Mouse (Mus musculus): ENCODE measurements around the gene Map3k7cl. TPM values are rescaled to one million over a fixed set of nuclear protein-coding genes. Genes with fewer than 3 reads are reported as not detected.

The Map3k7cl gene
- polyA plus RNA-seq, 1 experiment from 2014 or later, result not detected

GRCm38 (mm10) chr16:87623881-87624280 lies 70.8 kb downstream of the Map3k7cl start:
- no peak for ATAC-seq (ENCODE audit: low read depth)
- H3K4me2 ChIP-seq, result no peak overlapping the region
- H3K27ac ChIP-seq (replicated peaks), result no peak overlapping the region
- no peaks in the 10 kb centered on the region for H3K4me1 ChIP-seq (replicated peaks)
- H3K9ac ChIP-seq, result no peak overlapping the region
- no peak overlapping the region for H3K4me3 ChIP-seq
- no peaks in the 10 kb centered on the region for H3K36me3 ChIP-seq
- H3K9me3 ChIP-seq, result peaks cover 4% of the 10 kb centered on the region
- H3K27me3 ChIP-seq, result no peaks in the 10 kb centered on the region
- 88% methylated on average over 5 of the region's 5 CpGs for WGBS

GRCm38 (mm10) chr16:87624937-87625336 lies 71.8 kb downstream of the Map3k7cl start:
- H3K9me3 ChIP-seq, result peaks cover 4% of the 10 kb centered on the region
- H3K9ac ChIP-seq, result no peak overlapping the region
- no peak overlapping the region for H3K27ac ChIP-seq (replicated peaks)
- H3K4me3 ChIP-seq, result no peak overlapping the region
- no peaks in the 10 kb centered on the region for H3K4me1 ChIP-seq (replicated peaks)
- no peak overlapping the region for H3K4me2 ChIP-seq
- WGBS, result 96% methylated on average over 2 of the region's 2 CpGs
- no peaks in the 10 kb centered on the region for H3K27me3 ChIP-seq
- H3K36me3 ChIP-seq, result no peaks in the 10 kb centered on the region
- no peak for ATAC-seq (ENCODE audit: low read depth)

GRCm38 (mm10) chr16:87625341-87625740 lies 72.2 kb downstream of the Map3k7cl start:
- H3K9me3 ChIP-seq, result peaks cover 4% of the 10 kb centered on the region
- H3K27ac ChIP-seq (replicated peaks), result no peak overlapping the region
- H3K4me2 ChIP-seq, result no peak overlapping the region
- H3K9ac ChIP-seq, result no peak overlapping the region
- no peaks in the 10 kb centered on the region for H3K36me3 ChIP-seq
- no peaks in the 10 kb centered on the region for H3K4me1 ChIP-seq (replicated peaks)
- ATAC-seq (ENCODE audit: low read depth), result no peak
- WGBS, result 86% methylated on average over 3 of the region's 3 CpGs
- no peaks in the 10 kb centered on the region for H3K27me3 ChIP-seq
- H3K4me3 ChIP-seq, result no peak overlapping the region

GRCm38 (mm10) chr16:87625816-87626215 lies 72.7 kb downstream of the Map3k7cl start:
- H3K9me3 ChIP-seq, result peaks cover 4% of the 10 kb centered on the region
- no peak overlapping the region for H3K4me2 ChIP-seq
- H3K4me3 ChIP-seq, result no peak overlapping the region
- no peak overlapping the region for H3K9ac ChIP-seq
- H3K36me3 ChIP-seq, result no peaks in the 10 kb centered on the region
- 95% methylated on average over 8 of the region's 8 CpGs for WGBS
- H3K27me3 ChIP-seq, result no peaks in the 10 kb centered on the region
- H3K4me1 ChIP-seq (replicated peaks), result no peaks in the 10 kb centered on the region
- no peak for ATAC-seq (ENCODE audit: low read depth)
- no peak overlapping the region for H3K27ac ChIP-seq (replicated peaks)

- ATAC-seq (ENCODE audit: low read depth), result no peak
- H3K9ac ChIP-seq, result no peak overlapping the region
- no peak overlapping the region for H3K4me2 ChIP-seq
- no peaks in the 10 kb centered on the region for H3K4me1 ChIP-seq (replicated peaks)
- H3K27me3 ChIP-seq, result no peaks in the 10 kb centered on the region
- 96% methylated on average over 4 of the region's 4 CpGs for WGBS
- peaks cover 4% of the 10 kb centered on the region for H3K9me3 ChIP-seq
- H3K27ac ChIP-seq (replicated peaks), result no peak overlapping the region
- no peaks in the 10 kb centered on the region for H3K36me3 ChIP-seq
- H3K4me3 ChIP-seq, result no peak overlapping the region
Measured at GRCm38 (mm10) chr16:87626696-87627095, 73.6 kb downstream of the Map3k7cl start.

- Histone ChIP-seq H3K27me3 (no peaks in the 10 kb centered on the region), H3K9ac (no peak overlapping the region), H3K4me1 (replicated peaks) (no peaks in the 10 kb centered on the region), H3K27ac (replicated peaks) (no peak overlapping the region), H3K9me3 (no peaks in the 10 kb centered on the region), H3K4me3 (no peak overlapping the region), H3K4me2 (no peak overlapping the region), H3K36me3 (no peaks in the 10 kb centered on the region)
- ATAC-seq (ENCODE audit: low read depth), result no peak
Measured at GRCm38 (mm10) chr16:87634709-87635108, 81.6 kb downstream of the Map3k7cl start.

GRCm38 (mm10) chr16:87635213-87635755 lies 82.2 kb downstream of the Map3k7cl start:
- Histone ChIP-seq H3K4me2 (no peak overlapping the region), H3K9me3 (no peaks in the 10 kb centered on the region), H3K27ac (replicated peaks) (no peak overlapping the region), H3K36me3 (no peaks in the 10 kb centered on the region), H3K27me3 (no peaks in the 10 kb centered on the region), H3K4me3 (no peak overlapping the region), H3K9ac (no peak overlapping the region), H3K4me1 (replicated peaks) (no peaks in the 10 kb centered on the region)
- ATAC-seq (ENCODE audit: low read depth), result no peak
- WGBS, result 91% methylated on average over 6 of the region's 6 CpGs

GRCm38 (mm10) chr16:87635841-87636240 lies 82.7 kb downstream of the Map3k7cl start:
- no peak for ATAC-seq (ENCODE audit: low read depth)
- Histone ChIP-seq H3K4me3 (no peak overlapping the region), H3K9ac (no peak overlapping the region), H3K27me3 (no peaks in the 10 kb centered on the region), H3K27ac (replicated peaks) (no peak overlapping the region), H3K4me1 (replicated peaks) (no peaks in the 10 kb centered on the region), H3K9me3 (no peaks in the 10 kb centered on the region), H3K36me3 (no peaks in the 10 kb centered on the region), H3K4me2 (no peak overlapping the region)
- WGBS, result 60% methylated on average over 4 of the region's 4 CpGs

- ATAC-seq (ENCODE audit: low read depth), result no peak
- H3K4me3 ChIP-seq, result no peak overlapping the region
- H3K9ac ChIP-seq, result no peak overlapping the region
- no peaks in the 10 kb centered on the region for H3K27me3 ChIP-seq
- no peaks in the 10 kb centered on the region for H3K9me3 ChIP-seq
- H3K36me3 ChIP-seq, result no peaks in the 10 kb centered on the region
- H3K4me1 ChIP-seq (replicated peaks), result no peaks in the 10 kb centered on the region
- H3K27ac ChIP-seq (replicated peaks), result no peak overlapping the region
- no peak overlapping the region for H3K4me2 ChIP-seq
- WGBS, result 35% methylated on average over 1 of the region's 1 CpGs
Measured at GRCm38 (mm10) chr16:87638098-87638497, 85.0 kb downstream of the Map3k7cl start.

- no peaks in the 10 kb centered on the region for H3K27me3 ChIP-seq
- no peaks in the 10 kb centered on the region for H3K36me3 ChIP-seq
- ATAC-seq (ENCODE audit: low read depth), result no peak
- WGBS, result 97% methylated on average over 7 of the region's 7 CpGs
- H3K4me2 ChIP-seq, result no peak overlapping the region
- H3K4me1 ChIP-seq (replicated peaks), result no peaks in the 10 kb centered on the region
- no peaks in the 10 kb centered on the region for H3K9me3 ChIP-seq
- H3K27ac ChIP-seq (replicated peaks), result no peak overlapping the region
- H3K4me3 ChIP-seq, result no peak overlapping the region
- no peak overlapping the region for H3K9ac ChIP-seq
Measured at GRCm38 (mm10) chr16:87642234-87642633, 89.1 kb downstream of the Map3k7cl start.

GRCm38 (mm10) chr16:87644111-87644770 lies 91.1 kb downstream of the Map3k7cl start:
- Histone ChIP-seq H3K27ac (replicated peaks) (no peak overlapping the region), H3K9ac (no peak overlapping the region), H3K27me3 (no peaks in the 10 kb centered on the region), H3K4me1 (replicated peaks) (no peaks in the 10 kb centered on the region), H3K9me3 (no peaks in the 10 kb centered on the region), H3K4me2 (no peak overlapping the region), H3K36me3 (no peaks in the 10 kb centered on the region), H3K4me3 (no peak overlapping the region)
- WGBS, result 80% methylated on average over 14 of the region's 14 CpGs
- ATAC-seq (ENCODE audit: low read depth), result no peak
